Mouse (Mus musculus) adrenal gland, adult (tissue): ENCODE measurements around the gene Trim80.
"Not testable (repeated sequence)": the region's sequence is repeated elsewhere in the genome, so short reads cannot be mapped to it uniquely, and the experiment has no call there.

Source experiments
- DNase-seq, 2 experiments: peaks; one replicate each; pipeline ENCODE4 v3.0.0; 2022 to 2023; ENCODE audit warnings: low spot score in 1 of 2; ENCODE audit not compliant: inconsistent age in 2 of 2

The Trim80 gene

DNA sequence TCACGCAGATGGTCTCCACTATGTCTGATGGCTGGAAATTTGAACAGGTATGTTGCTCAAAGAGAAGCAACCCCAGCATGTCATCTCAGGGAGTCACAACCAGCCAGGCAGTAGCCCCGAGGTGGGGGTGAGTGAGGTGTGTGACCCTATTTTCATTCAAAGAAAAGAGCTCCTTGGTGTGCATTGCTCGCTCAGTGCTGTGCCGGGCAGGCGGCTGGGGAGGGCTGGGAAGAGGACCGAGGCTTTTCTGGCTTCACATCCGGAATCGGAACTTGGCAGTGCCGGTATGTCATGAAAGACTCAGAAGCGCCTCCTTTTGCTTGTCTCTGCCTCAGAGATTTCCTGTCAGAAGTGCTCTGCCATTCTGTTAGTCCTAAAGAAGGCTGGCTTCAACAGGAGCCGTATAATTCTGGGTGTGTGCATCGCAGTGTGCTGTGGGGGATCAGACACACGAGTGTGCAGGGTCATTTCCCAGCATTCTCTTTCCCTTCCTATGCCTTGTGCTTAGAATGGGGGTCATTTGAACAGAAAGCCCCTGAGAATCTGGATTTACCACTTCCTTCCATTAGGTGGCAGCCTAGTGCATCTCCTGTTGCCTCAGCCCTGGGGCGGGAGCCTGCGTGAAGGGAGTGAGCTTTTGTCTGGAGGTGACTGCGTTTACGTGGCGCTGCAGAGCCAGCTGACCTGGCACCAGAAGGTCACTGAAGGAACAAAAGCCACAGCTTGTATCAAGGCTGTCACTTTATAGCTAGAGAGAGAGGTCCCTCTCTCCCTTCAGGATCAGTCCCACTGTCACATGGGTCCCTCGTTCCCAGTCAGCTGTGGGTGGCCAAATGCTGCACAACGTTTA is 12.6 kb upstream of the Trim80 start:
- DNase-seq: peak; percentile 75 to 92

DNA sequence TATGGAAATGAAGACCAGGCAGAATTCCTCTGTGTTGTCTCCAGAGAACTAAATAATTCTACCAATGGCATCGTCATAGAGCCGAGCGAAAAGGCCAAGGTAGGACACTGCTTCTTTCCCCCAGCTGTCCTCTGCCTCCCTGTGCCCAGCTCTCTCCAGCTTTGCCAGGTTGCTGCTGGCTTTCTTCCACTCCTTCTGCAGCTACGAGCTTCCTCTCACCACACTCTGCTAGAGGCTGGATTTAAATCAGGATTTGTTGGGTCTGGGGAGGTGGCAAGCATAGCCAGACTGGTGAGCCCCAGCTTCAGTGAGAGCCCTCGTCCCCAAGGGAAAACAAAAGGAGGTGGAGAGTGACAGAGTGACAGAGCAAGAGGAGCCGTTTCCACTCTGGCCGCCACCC is 11.0 kb upstream of the Trim80 start:
- no peak for DNase-seq

DNA sequence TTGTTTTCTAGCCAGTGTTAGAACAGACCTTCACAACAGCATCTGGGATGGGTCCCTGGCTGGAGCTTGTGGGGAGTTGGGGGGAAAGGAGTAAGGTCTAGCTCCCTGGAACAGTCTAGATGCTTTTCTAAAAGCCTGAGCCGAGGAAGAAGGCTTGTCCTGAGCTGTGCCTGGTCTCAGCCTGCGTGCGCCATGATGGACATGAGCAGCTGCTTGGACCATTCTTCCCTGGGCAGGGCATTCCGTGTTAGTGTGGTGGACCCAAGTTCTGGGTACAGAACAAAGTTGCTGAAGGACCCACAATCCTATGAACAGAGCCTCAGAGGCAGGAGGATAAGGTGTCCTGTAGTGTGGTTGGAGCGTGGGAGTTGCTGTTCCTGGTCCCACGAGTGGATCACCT is 9.8 kb upstream of the Trim80 start:
- DNase-seq: no peak

DNA sequence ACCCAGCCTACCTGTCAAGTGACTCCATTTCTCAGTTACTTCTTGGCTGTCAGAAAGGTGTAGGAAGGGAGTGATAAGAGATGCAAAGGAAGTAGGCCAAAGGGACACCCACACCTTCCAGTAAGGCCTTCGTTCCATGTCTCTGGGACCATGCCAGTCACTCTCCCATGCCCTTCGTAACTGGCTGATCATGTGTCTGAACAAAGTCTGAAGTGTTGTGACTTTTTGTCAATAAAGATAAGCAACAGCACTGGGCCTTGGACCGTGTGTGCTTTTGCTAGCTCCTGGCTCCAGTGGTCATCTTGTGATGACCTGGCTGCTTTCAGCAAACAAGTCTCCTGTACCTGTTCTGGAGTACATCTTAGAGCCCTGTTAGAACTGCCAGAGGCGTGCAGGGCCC is 7.5 kb upstream of the Trim80 start:
- no peak for DNase-seq

DNA sequence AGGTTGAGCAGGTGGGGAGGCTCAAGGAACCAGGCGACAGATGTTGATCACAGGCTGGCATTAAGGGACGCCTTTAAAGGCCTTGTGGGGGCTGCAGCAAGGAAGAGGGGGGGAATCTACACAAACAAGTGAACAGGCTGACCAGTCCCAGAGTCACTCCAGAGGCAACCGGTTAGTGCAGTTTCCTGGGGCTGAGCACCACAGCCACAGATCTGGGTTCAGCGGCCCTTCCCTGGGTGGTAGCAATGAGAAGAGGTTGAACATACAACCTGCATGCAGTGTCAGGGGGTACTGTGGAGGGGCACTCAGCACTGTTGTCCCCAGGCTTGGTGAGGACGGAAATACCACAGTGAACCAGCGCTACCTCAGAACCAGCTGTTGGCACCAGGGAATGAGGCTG is 7.0 kb upstream of the Trim80 start:
- no peak for DNase-seq

DNA sequence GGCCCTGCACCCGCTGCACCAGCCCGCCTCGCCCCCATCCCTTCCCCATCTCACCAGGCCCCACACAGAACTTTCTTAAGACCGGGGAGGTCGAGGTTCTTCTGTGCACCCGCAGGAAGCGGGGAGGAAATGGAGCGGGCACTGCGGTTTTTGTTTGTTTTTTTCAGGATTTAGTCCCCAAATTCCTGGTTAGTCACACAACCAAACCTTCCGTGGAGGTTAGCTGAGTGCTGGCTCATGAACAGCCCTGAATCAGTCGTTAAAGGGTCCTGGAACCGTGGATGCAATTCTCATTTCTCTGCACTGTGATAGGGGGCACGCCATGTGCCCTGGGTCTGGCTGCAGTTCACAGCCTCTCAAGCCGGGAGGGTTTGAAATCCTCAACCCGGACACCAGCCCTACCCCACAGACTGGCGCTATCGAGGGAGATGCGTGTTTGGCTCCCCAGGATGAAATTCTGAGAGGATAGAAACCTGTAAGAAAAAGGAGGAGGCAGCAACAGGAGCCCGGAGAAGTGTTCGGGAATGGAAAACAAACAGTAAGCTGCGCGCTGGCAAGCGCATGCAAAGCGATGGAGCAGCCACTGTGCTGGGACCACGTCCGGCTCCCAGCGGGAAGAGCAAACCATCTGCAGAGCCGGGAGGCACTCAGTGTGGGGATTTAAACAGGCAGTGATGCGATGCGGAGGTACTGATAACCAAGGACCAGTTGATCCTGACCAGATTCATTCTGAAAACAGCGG is 4.6 kb upstream of the Trim80 start:
- DNase-seq: peak in 1 of 2 experiments; percentile 44

DNA sequence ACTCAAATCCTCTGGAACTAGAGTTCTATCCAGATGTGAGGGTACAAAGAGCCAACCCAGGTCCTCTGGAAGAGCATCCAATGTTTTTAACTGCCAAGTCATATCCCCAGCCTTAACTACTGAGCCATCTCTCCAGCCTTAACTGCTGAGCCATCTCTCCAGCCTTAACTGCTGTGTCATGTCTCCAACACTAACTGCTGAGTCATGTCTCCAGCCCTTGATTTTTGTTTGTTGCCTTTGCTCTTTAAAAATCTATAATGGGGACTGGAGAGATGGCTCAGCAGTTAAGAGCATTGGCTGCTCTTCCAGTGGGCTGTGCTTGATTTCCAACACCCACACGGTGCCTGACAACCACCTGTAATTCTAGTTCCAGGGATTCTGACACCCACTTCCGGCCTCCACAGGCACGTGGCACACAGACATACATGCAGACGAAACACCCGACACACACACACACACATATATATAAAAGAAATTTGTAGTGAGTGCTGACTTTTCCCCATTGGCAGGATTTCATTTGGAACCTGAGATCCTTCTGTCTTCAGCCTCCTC is 2.7 kb upstream of the Trim80 start:
- peak in 1 of 2 experiments; percentile 57 for DNase-seq

DNA sequence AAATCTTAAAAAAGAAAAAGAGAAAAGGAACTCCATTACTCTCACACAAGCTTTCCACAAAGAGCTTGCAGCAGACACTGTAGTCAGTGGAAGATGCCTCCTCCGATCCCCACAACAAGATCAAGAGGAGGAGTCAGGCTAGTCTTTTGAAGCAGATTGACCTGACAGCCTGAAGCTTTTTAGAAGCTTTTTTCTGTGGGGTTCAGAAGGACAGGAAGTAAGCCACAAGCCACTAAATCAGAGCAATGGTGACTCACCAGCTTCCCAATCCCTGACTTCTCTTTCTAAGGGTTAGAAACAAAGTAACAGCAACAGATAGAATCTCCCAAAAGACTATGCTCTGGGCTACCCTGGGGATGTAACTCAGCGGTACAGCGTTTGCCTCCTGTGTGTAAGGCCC is 1.0 kb upstream of the Trim80 start:
- peak in 1 of 2 experiments; percentile 84 for DNase-seq

DNA sequence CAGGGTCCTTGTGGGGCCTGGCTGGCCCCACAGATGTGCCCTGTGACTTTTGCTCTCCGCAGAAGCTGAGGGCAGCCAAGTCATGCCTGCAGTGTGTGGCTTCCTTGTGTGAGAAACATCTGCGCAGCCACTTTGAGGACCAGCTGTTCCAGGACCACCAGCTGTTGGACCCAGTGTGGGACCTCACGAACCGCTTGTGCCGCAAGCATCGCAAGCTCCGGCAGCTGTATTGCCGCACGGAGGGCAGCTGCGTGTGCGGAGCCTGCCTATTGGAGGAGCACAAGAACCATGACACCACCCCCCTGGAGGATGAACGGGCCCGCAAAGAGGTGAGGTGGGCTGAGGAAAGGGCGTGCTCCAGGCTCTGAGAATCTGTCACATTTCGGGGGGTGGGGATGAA is 1.1 kb downstream of the Trim80 start:
- DNase-seq: no peak

DNA sequence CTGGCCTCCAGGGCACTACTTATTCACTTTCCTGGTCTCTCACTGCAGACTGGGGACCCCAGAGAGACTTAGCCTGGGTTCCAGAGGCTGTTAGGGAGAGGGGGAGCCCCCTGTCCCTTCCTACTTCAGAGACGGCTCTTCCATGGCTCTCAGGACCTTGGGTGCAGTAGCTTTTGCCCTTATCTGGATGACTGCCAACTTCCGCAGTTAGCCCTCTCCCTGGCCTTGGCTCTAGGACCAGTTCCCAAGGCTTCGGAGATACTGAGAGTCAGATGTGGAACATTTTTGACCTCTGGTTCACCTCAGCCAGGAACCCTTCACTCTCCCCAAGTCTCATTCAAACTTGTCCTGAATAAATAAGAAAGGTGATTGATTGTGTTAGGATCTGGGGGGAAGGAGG is 6.6 kb downstream of the Trim80 start:
- peak; percentile 76 to 90 for DNase-seq

DNA sequence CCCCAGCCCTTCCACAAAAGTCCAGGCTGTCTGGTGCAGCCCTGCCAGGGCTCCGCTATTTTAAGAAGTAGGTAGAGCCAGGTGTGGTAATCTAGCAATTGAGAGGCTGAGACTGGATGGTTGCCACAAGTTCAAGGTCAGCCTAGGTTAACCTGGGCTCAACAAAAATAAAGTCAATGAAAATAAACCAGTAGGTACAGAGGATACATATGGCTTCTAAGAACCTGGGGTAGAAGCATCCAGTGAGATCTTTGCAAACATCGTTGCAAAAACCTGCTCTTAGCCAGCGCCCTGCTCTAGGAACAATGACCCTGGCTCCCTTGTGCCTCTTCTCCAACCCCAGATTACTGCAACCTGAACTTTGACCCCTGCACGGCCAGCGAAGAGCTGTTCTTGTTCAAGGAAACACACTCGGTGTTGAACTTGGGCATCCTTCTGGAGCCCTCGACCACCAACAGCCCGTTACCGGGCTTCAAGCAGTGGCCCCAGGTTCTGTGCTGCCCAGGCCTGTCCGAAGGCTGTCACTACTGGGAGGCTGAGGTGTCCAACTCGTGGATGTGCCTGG is 7.1 kb downstream of the Trim80 start:
- DNase-seq: peak in 1 of 2 experiments; percentile 44

DNA sequence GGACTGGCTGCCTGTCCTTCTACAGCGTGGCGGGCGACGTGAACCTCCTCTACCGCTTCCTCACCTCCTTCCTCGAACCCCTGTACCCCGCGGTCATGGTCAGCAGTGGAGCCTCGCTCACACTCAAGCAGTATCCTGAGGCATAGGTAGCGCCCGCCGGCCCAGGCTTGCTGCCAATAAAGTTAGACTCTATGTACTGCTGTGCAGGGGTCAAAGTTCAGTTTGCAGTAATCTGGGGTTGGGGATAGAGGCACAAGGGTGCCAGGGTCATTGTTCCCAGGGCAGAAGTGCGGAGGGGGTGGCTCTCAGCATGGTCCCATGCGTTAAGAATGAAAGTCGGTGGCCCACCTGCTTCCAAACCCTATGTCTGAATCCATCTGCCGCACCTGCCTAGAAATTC is 7.7 kb downstream of the Trim80 start:
- peak in 1 of 2 experiments; percentile 31 for DNase-seq

DNA sequence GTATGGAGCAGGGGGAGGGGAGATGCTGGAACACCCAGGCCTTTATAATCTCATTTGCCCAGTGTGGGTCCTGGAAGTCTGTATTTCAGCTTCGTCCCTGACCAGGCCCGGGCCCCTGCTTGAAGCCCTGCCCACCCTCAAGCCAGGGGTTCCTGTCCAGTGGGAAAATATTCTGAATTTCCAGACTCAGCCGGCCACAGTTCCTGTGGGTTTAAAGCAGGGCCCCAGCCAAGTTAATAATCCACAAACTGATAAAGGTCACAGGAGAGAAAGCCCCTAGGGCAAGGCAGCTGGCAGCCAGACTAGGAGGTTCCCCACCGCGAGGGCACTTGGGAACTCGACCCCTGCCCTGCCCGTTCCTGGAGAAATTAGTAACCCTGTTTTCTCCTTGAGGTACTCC is 8.7 kb downstream of the Trim80 start:
- no peak for DNase-seq

DNA sequence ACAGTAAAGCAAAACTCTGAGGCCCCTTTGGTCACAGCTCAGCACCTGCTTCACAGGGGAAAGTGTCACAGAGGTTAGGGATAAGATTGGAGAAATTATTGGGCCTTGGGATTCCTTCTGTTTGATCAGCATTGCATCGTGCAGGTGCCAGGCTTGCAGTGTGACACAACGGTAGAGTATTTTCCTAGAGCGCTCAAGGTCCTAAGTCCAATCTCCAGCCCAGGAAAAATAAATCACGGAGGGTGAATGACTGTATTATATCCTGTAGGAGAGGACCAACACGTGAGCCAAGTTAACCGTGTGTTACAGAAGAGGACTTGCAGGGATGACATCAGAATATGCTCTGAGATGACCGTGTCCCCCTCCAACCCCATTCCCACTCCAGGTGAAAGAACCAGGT is 9.8 kb downstream of the Trim80 start:
- peak; percentile 52 to 83 for DNase-seq

DNA sequence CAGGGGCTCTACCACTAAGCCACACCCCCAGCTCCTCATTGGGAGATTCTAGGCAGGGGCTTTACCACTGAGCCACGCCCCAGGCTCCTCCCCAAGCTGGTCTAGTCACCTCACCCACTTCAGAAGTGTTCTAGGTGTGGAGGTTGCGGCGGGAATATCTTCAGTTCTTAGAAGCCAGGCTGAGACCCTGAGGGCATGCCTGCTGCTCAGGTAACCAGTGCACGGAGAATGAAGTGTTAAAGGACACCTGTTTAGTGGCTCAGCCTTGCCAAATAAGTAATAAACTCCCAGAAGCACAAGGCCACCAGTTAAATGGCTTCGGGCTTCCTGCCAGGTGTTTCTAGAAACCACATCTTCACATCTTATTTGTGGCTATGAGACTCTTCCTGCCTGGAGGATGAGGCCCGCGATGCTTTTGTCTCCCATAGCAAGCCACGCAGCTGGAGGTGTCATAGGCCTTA is 11.5 kb downstream of the Trim80 start:
- DNase-seq: peak in 1 of 2 experiments; percentile 37

DNA sequence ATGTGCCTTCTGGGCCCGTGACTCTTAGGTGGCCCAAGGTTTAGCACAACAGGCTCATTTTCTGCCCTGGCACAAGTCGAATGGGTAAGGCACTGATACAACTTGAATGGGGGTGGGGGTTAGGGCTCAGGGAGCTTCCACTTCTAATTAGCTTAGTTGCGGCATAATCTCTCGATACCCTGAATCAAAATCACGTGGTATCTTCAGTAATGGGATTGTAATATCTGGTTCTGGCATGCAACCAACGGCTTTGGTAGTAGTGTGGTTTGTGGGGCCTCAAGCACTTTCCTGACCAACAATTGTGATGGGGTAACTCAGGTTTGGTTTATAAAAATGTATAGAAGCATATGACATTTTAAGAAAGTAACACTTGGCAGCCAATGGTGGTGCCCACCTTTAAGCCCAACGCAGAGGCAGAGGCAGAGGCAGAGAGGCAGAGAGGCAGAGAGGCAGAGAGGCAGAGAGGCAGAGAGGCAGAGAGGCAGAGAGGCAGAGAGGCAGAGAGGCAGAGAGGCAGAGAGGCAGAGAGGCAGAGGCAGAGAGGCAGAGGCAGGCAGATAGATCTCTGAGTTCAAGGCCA is 12.0 kb downstream of the Trim80 start:
- DNase-seq: no peak

DNA sequence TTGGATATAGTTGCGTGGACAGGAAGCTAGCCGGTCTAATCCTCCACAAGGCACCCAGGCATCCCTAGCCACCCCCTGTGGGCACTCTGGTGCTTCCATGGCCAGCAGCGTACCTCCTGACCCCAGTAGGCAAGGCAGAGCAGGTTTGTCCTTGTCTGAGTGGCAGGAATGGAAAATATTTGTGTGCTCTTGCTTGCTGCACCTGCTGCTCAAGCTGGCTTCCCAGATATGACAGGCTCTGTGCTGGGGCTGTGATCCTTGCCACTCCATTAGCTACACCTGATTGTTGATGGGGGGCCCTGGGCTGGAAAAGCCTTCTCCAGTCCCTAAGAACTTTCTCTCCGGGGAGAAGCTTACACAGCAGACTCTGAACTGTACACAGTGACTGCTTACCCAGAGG is 13.0 kb downstream of the Trim80 start:
- peak in 1 of 2 experiments; percentile 48 for DNase-seq

DNA sequence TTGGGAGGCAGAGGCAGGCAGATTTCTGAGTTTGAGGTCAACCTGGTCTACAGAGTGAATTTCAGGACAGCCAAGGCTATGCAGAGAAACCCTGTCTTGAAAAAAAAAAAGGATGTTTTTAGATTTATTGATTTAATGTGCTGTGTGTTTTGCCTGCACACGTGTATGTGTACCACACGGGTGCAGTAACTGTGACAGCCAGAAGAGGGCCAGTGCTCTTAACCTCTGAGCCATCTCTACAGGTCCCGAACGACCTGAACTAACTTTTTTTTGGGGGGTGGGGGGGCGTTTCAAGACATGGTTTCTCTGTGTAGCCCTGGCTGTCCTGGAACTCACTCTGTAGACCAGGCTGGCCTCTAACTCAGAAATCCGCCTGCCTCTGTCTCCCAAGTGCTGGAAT is 14.5 kb downstream of the Trim80 start:
- not testable (repeated sequence) for DNase-seq

DNA sequence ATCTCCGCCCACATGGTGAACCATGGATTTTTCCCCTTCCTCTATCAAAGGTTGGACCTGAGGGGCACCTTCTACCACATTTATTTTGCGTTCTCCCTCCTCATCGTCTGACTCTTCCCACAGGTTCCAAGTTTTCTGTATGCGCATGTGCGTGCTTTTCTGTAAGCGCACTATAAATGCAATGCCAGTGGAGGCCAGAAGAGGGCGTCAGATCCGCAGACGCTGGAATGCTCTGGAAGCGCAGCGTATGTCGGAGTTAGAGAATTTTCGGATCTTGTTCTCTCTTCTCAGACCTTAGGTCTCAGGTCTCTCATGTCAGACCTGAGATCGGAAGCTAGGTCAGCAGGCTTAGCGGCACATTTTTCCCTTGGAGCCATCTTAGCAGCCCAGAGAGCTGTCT is 15.3 kb downstream of the Trim80 start:
- DNase-seq: no peak

DNA sequence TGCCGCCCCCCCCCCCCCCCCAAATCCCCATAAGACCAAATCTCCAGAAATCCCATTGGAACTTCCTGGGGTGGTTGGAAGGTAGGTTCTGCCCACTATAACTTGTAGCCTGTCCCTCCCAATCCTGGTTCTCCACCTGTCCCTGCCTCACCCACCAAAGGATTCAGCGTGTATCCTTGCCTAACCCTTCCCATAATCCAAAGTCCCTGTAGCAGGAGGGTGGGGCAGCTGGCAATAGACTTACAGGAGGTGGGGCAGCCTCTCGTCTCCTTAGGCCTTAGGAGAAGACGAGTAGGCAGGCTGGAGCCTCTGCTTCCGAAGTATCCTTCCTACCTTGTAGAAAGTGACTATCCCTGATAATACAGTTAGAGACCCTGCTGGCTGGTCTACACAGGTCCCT is 15.8 kb downstream of the Trim80 start:
- no peak for DNase-seq

DNA sequence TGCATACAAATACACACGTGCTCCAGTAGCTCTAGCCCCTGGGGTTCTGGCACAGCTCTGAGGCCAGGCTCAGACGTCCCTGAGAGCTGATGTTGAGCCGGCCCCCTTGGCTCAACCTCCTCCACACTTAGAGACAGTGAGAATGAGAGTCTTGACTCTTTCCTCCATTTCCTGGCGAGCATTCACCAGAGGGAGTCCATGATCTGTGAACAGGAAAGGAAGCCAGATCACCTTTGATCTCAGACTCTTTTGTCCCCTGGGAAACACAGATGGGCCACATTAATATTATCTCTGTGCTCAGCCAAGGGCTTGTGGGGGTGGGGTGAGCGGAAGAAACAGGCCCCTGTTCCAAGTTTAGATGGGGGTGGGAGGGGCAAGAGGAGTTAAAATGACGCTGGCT is 17.1 kb downstream of the Trim80 start:
- no peak for DNase-seq
